Mouse (Mus musculus): Measurements from ENCODE around the gene Brd3os. TPM values are rescaled to one million over a fixed set of nuclear protein-coding genes. Genes with fewer than 3 reads are reported as not detected.

The Brd3os gene
- total RNA-seq, 1 experiment: 1.6 TPM

- no peak for DNase-seq (ENCODE audit: low read depth, low spot score)
- no peaks in the 10 kb centered on the region for H3K36me3 ChIP-seq (ENCODE audit: control insufficient read depth, insufficient read depth, low read length, poor library complexity, severe bottlenecking)
- no peaks in the 10 kb centered on the region for H3K4me1 ChIP-seq (ENCODE audit: control insufficient read depth in 2 of 2, insufficient read depth in 2 of 2, low read length in 2 of 2, poor library complexity in 1 of 2)
- in situ Hi-C loops (cut with MboI; ENCODE audit: low sequenced_read_pairs in 2 of 2, unreplicated experiment in 2 of 2): no loop called here
- H3K9ac ChIP-seq (ENCODE audit: insufficient read depth, low read depth, low read length, poor library complexity, severe bottlenecking): no peak overlapping the region
- H3K9me3 ChIP-seq (ENCODE audit: control insufficient read depth, insufficient read depth, low read depth, low read length): no peaks in the 10 kb centered on the region
- TF ChIP-seq ZNF384 (IDR thresholded peaks at IDR 0.05; ENCODE audit: low read depth, low read length) (no peak), MAFK (IDR thresholded peaks at IDR 0.05; ENCODE audit: insufficient read depth, low read depth, low read length) (no peak)
- H3K27ac ChIP-seq (ENCODE audit: insufficient read depth, low read depth, low read length, poor library complexity, severe bottlenecking): no peak overlapping the region
- no peak overlapping the region for H3K4me3 ChIP-seq (ENCODE audit: insufficient read depth in 1 of 2, low read depth in 1 of 2, low read length in 2 of 2, poor library complexity in 1 of 2, severe bottlenecking in 1 of 2)
These were observed 38.2 kb downstream of the Brd3os start for GRCm38 (mm10) chr2:27480367-27480766.

GRCm38 (mm10) chr2:27482265-27482861, 40.2 kb downstream of the Brd3os start:
- Histone ChIP-seq H3K36me3 (ENCODE audit: control insufficient read depth, insufficient read depth, low read length, poor library complexity, severe bottlenecking) (no peaks in the 10 kb centered on the region), H3K4me1 (ENCODE audit: control insufficient read depth in 2 of 2, insufficient read depth in 2 of 2, low read length in 2 of 2, poor library complexity in 1 of 2) (peaks cover 0 to 5% of the 10 kb centered on the region in 2 experiments; a peak in 2 of 4 replicates), H3K4me3 (ENCODE audit: insufficient read depth in 1 of 2, low read depth in 1 of 2, low read length in 2 of 2, poor library complexity in 1 of 2, severe bottlenecking in 1 of 2) (no peak overlapping the region), H3K27ac (ENCODE audit: insufficient read depth, low read depth, low read length, poor library complexity, severe bottlenecking) (no peak overlapping the region), H3K9me3 (ENCODE audit: control insufficient read depth, insufficient read depth, low read depth, low read length) (no peaks in the 10 kb centered on the region), H3K9ac (ENCODE audit: insufficient read depth, low read depth, low read length, poor library complexity, severe bottlenecking) (no peak overlapping the region)
- no peak for TF ChIP-seq ZC3H11A (IDR thresholded peaks at IDR 0.05; ENCODE audit: borderline replicate concordance, low read depth, low read length)
- no peak for TF ChIP-seq ZNF384 (IDR thresholded peaks at IDR 0.05; ENCODE audit: low read depth, low read length)
- TF ChIP-seq MAFK (IDR thresholded peaks at IDR 0.05; ENCODE audit: insufficient read depth, low read depth, low read length): no peak
- no peak for TF ChIP-seq HCFC1 (IDR thresholded peaks at IDR 0.05; ENCODE audit: borderline replicate concordance, insufficient read depth, low read length)
- TF ChIP-seq CHD2 (IDR thresholded peaks at IDR 0.05; ENCODE audit: low read depth, low read length): no peak
- DNase-seq (ENCODE audit: low read depth, low spot score): no peak
- in situ Hi-C loops (cut with MboI; ENCODE audit: low sequenced_read_pairs in 2 of 2, unreplicated experiment in 2 of 2): no loop called here

DNA sequence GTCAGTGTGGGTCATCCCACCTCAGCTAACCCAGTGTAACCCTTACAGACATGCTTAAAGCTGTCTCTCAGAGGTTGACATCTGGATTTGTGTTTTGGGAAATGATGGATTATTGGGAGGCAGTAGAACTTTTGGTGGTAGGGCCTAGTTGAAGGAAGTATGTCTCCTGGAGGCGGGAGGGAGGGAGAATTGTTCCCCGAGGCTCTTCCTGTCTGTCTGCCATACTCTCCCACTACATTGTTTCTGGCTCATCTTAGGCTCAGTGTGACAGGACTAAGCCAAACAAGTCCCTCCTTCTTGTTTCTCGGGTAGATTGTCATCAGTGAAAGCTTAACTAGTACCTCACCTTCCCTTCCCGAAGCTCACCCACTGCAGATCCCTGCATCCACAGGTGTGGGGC, 44.6 kb downstream of the Brd3os start:
- Histone ChIP-seq H3K36me3 (ENCODE audit: control insufficient read depth, insufficient read depth, low read length, poor library complexity, severe bottlenecking) (no peaks in the 10 kb centered on the region), H3K4me1 (ENCODE audit: control insufficient read depth in 2 of 2, insufficient read depth in 2 of 2, low read length in 2 of 2, poor library complexity in 1 of 2) (peaks cover 0 to 5% of the 10 kb centered on the region in 2 experiments; a peak in 2 of 4 replicates), H3K27ac (ENCODE audit: insufficient read depth, low read depth, low read length, poor library complexity, severe bottlenecking) (no peak overlapping the region), H3K9me3 (ENCODE audit: control insufficient read depth, insufficient read depth, low read depth, low read length) (no peaks in the 10 kb centered on the region), H3K9ac (ENCODE audit: insufficient read depth, low read depth, low read length, poor library complexity, severe bottlenecking) (no peak overlapping the region), H3K4me3 (ENCODE audit: insufficient read depth in 1 of 2, low read depth in 1 of 2, low read length in 2 of 2, poor library complexity in 1 of 2, severe bottlenecking in 1 of 2) (no peak overlapping the region)
- DNase-seq (ENCODE audit: low read depth, low spot score): no peak
- TF ChIP-seq CHD2 (IDR thresholded peaks at IDR 0.05; ENCODE audit: low read depth, low read length): no peak
- TF ChIP-seq MAFK (IDR thresholded peaks at IDR 0.05; ENCODE audit: insufficient read depth, low read depth, low read length): no peak
- no peak for TF ChIP-seq ZC3H11A (IDR thresholded peaks at IDR 0.05; ENCODE audit: borderline replicate concordance, low read depth, low read length)
- no peak for TF ChIP-seq HCFC1 (IDR thresholded peaks at IDR 0.05; ENCODE audit: borderline replicate concordance, insufficient read depth, low read length)
- TF ChIP-seq ZNF384 (IDR thresholded peaks at IDR 0.05; ENCODE audit: low read depth, low read length): no peak
- in situ Hi-C loops (cut with MboI; ENCODE audit: low sequenced_read_pairs in 2 of 2, unreplicated experiment in 2 of 2): no loop called here

DNA sequence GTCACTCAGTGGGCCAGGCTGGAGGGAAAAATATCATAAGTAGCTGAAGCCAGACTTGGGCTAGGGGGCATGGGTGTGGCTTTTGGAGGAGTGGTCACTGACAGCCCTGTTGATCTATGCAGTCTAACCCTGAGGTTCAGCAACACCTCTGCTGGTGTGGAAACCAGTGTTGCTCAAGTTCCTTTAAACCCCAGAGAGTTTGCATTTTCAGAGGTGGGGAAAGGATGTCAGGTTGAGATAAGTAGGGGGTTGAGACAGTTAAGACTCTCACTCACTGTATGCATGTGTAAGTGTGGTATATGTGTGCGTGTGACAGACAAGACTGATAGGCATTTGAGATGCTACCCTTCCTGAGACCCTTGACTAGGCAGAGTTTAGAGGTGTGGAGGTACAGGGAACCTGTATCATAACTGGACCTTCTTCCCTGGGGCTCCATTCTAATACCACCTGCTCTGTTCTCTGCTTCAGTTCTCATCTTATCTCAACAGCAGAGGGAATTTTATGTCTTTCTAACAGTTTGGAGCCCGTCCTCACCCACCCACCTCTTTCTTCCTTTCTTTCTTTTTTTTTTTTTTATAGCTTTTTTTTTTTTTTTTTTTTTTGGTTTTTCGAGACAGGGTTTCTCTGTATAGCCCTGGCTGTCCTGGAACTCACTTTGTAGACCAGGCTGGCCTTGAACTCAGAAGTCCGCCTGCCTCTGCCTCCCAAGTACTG, 45.4 kb downstream of the Brd3os start:
- no peaks in the 10 kb centered on the region for H3K36me3 ChIP-seq (ENCODE audit: control insufficient read depth, insufficient read depth, low read length, poor library complexity, severe bottlenecking)
- no peak for DNase-seq (ENCODE audit: low read depth, low spot score)
- no peaks in the 10 kb centered on the region for H3K9me3 ChIP-seq (ENCODE audit: control insufficient read depth, insufficient read depth, low read depth, low read length)
- H3K27ac ChIP-seq (ENCODE audit: insufficient read depth, low read depth, low read length, poor library complexity, severe bottlenecking): no peak overlapping the region
- H3K4me3 ChIP-seq (ENCODE audit: insufficient read depth in 1 of 2, low read depth in 1 of 2, low read length in 2 of 2, poor library complexity in 1 of 2, severe bottlenecking in 1 of 2): no peak overlapping the region
- peaks cover 2 to 9% of the 10 kb centered on the region in 2 experiments; a peak in 2 of 4 replicates for H3K4me1 ChIP-seq (ENCODE audit: control insufficient read depth in 2 of 2, insufficient read depth in 2 of 2, low read length in 2 of 2, poor library complexity in 1 of 2)
- H3K9ac ChIP-seq (ENCODE audit: insufficient read depth, low read depth, low read length, poor library complexity, severe bottlenecking): no peak overlapping the region
- in situ Hi-C loops (cut with MboI; ENCODE audit: low sequenced_read_pairs in 2 of 2, unreplicated experiment in 2 of 2): no loop called here
- TF ChIP-seq MAFK (IDR thresholded peaks at IDR 0.05; ENCODE audit: insufficient read depth, low read depth, low read length): no peak
- TF ChIP-seq ZC3H11A (IDR thresholded peaks at IDR 0.05; ENCODE audit: borderline replicate concordance, low read depth, low read length): no peak
- TF ChIP-seq ZNF384 (IDR thresholded peaks at IDR 0.05; ENCODE audit: low read depth, low read length): no peak
- TF ChIP-seq CHD2 (IDR thresholded peaks at IDR 0.05; ENCODE audit: low read depth, low read length): no peak
- TF ChIP-seq HCFC1 (IDR thresholded peaks at IDR 0.05; ENCODE audit: borderline replicate concordance, insufficient read depth, low read length): no peak
